Mouse (Mus musculus) liver, embryonic 16.5 days (tissue): ENCODE measurements around the gene Ydjc. TPM values are rescaled to one million over a fixed set of nuclear protein-coding genes. Genes with fewer than 3 reads are reported as not detected.
A peak's percentile ranks its signal among the peaks of the same experiment; 100 is the strongest.

Experiments used
- ATAC-seq: fragments of 200-750 bp; cut with Nextera tagmentation; 2 replicates; pipeline ENCODE4 v1.8.0; 2017; ENCODE audit warnings: low read depth, mild to moderate bottlenecking, moderate number of reproducible peaks, moderate library complexity
- H3K27ac ChIP-seq: fragments of 300-500 bp; sonication (generic); 2 replicates; pipeline ENCODE4 v1.5.1; 2014; ENCODE audit warnings: mild to moderate bottlenecking, low read length
- H3K27me3 ChIP-seq: fragments of 300-500 bp; sonication (generic); 2 replicates; pipeline ENCODE4 v1.6.1; 2014; ENCODE audit warnings: low read depth, low read length, mixed read lengths; ENCODE audit not compliant: control insufficient read depth, insufficient read depth
- H3K36me3 ChIP-seq: fragments of 300-500 bp; sonication (generic); 2 replicates; pipeline ENCODE4 v1.6.1; 2014; ENCODE audit warnings: mild to moderate bottlenecking; ENCODE audit not compliant: control insufficient read depth, insufficient read depth
- H3K4me1 ChIP-seq: fragments of 300-500 bp; sonication (generic); 2 replicates; pipeline ENCODE4 v1.6.1; 2014; ENCODE audit warnings: low read depth, low read length, mixed read lengths; ENCODE audit not compliant: control insufficient read depth
- H3K4me2 ChIP-seq: fragments of 300-500 bp; sonication (generic); 2 replicates; pipeline ENCODE4 v1.6.1; 2014; ENCODE audit warnings: low read depth, low read length, mixed read lengths
- H3K4me3 ChIP-seq: fragments of 300-500 bp; sonication (generic); 2 replicates; pipeline ENCODE4 v1.5.1; 2014; ENCODE audit warnings: low read depth, mild to moderate bottlenecking, low read length
- H3K9ac ChIP-seq: fragments of 300-500 bp; sonication (generic); 2 replicates; pipeline ENCODE4 v1.6.1; 2014; ENCODE audit warnings: low read depth, low read length
- H3K9me3 ChIP-seq: fragments of 300-500 bp; sonication (generic); replicated peaks from 2 replicates; pipeline ENCODE4 v1.6.1; 2016; ENCODE audit warnings: low read length; ENCODE audit not compliant: control insufficient read depth
- WGBS: fragments of 180-500 bp; shearing (Covaris S2); extraction: QIAGEN DNeasy Blood & Tissue Kit; methylation state at CpG from one replicate; pipeline ENCODE4 v1.1.7; 2014; ENCODE audit not compliant: insufficient replicate concordance; 5-methylcytosine and 5-hydroxymethylcytosine counted together
- polyA plus RNA-seq: library from polyadenylated mRNA; unstranded; fragments of >200 nt; fragmentation: Nextera tagmentation; extraction: Ambion mirVana; gene quantifications from 2 replicates; pipeline ENCODE4 v1.2.1, GENCODE M21; 2015

Gene Ydjc
- polyA plus RNA-seq, 1 experiment from 2014 or later = 5.6 TPM

GRCm38 (mm10) chr16:17179706-17180105, 35.3 kb downstream of the Ydjc start:
- Histone ChIP-seq H3K9ac (no peak overlapping the region), H3K27ac (no peak overlapping the region), H3K4me1 (peaks cover 7% of the 10 kb centered on the region), H3K27me3 (no peaks in the 10 kb centered on the region), H3K9me3 (no peaks in the 10 kb centered on the region), H3K36me3 (peaks cover 5% of the 10 kb centered on the region), H3K4me2 (no peak overlapping the region), H3K4me3 (no peak overlapping the region)
- 67% methylated on average over 3 of the region's 3 CpGs for WGBS
- ATAC-seq = no peak

GRCm38 (mm10) chr16:17181382-17181781, 37.0 kb downstream of the Ydjc start:
- no peak overlapping the region for H3K9ac ChIP-seq
- peak; percentile 67 for ATAC-seq
- WGBS = 49% methylated on average over 4 of the region's 4 CpGs
- peak overlapping the region; percentile 57 for H3K27ac ChIP-seq
- H3K4me3 ChIP-seq = no peak overlapping the region
- H3K4me2 ChIP-seq = peak overlapping the region; percentile 12; the same call in 1 of the 2 replicates
- no peaks in the 10 kb centered on the region for H3K9me3 ChIP-seq
- H3K4me1 ChIP-seq = peaks cover 7% of the 10 kb centered on the region
- no peaks in the 10 kb centered on the region for H3K27me3 ChIP-seq
- no peaks in the 10 kb centered on the region for H3K36me3 ChIP-seq

- no peaks in the 10 kb centered on the region for H3K9me3 ChIP-seq
- no peak overlapping the region for H3K4me3 ChIP-seq
- no peak; the same call in 1 of the 2 replicates for ATAC-seq
- H3K4me2 ChIP-seq = no peak overlapping the region
- peaks cover 5% of the 10 kb centered on the region for H3K4me1 ChIP-seq
- H3K27ac ChIP-seq = peak overlapping the region; percentile 57
- no peaks in the 10 kb centered on the region for H3K36me3 ChIP-seq
- H3K27me3 ChIP-seq = no peaks in the 10 kb centered on the region
- WGBS = 55% methylated on average over 2 of the region's 2 CpGs
- no peak overlapping the region for H3K9ac ChIP-seq
Observed at GRCm38 (mm10) chr16:17182136-17182535, 37.7 kb downstream of the Ydjc start.

GRCm38 (mm10) chr16:17183003-17183402, 38.6 kb downstream of the Ydjc start:
- Histone ChIP-seq H3K27me3 (no peaks in the 10 kb centered on the region), H3K9me3 (no peaks in the 10 kb centered on the region), H3K27ac (no peak overlapping the region), H3K4me3 (no peak overlapping the region), H3K36me3 (no peaks in the 10 kb centered on the region), H3K4me2 (no peak overlapping the region), H3K9ac (no peak overlapping the region), H3K4me1 (peaks cover 5% of the 10 kb centered on the region)
- no peak for ATAC-seq
- WGBS = 80% methylated on average over 3 of the region's 3 CpGs

- Histone ChIP-seq H3K4me3 (no peak overlapping the region), H3K27me3 (no peaks in the 10 kb centered on the region), H3K4me2 (no peak overlapping the region), H3K27ac (no peak overlapping the region), H3K4me1 (peaks cover 5% of the 10 kb centered on the region), H3K9me3 (no peaks in the 10 kb centered on the region), H3K9ac (no peak overlapping the region), H3K36me3 (no peaks in the 10 kb centered on the region)
- ATAC-seq = no peak
Observed at GRCm38 (mm10) chr16:17185475-17185874, 41.1 kb downstream of the Ydjc start.

DNA sequence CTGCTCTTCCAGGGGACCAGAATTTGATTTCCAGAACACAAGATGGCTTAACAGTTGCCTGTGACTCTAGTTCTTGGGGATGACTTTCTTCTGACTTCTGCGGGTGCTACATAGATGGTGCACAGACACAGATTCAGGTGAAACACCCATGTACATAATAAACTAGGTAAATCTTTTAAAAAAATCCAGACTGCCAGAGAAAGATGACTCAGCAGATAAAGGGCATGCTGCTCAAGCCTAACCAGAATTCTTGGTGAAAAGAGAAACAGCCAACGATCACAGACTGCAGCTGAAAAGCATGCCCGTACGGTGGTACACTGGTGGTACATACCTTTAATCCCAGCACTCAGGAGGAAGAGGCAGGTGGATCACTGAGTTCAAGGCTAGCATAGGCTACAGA, 49.4 kb downstream of the Ydjc start:
- WGBS = 82% methylated on average over 4 of the region's 4 CpGs
- ATAC-seq = no peak
- Histone ChIP-seq H3K4me2 (no peak overlapping the region), H3K4me1 (peaks cover 2% of the 10 kb centered on the region; the same call in 1 of the 2 replicates), H3K27ac (no peak overlapping the region), H3K36me3 (no peaks in the 10 kb centered on the region; the same call in 1 of the 2 replicates), H3K9ac (no peak overlapping the region), H3K9me3 (no peaks in the 10 kb centered on the region), H3K27me3 (no peaks in the 10 kb centered on the region), H3K4me3 (no peak overlapping the region)

- Histone ChIP-seq H3K4me2 (peak overlapping the region; percentile 83), H3K9me3 (no peaks in the 10 kb centered on the region), H3K4me1 (peaks cover 20% of the 10 kb centered on the region), H3K27me3 (no peaks in the 10 kb centered on the region), H3K4me3 (peak overlapping the region; percentile 99), H3K36me3 (no peaks in the 10 kb centered on the region), H3K9ac (peak overlapping the region; percentile 100), H3K27ac (peak overlapping the region; percentile 81)
- under 1% methylated on average over 24 of the region's 24 CpGs for WGBS
- peak; percentile 11; the same call in 1 of the 2 replicates for ATAC-seq
Observed at GRCm38 (mm10) chr16:17200121-17200952, 55.9 kb downstream of the Ydjc start.

DNA sequence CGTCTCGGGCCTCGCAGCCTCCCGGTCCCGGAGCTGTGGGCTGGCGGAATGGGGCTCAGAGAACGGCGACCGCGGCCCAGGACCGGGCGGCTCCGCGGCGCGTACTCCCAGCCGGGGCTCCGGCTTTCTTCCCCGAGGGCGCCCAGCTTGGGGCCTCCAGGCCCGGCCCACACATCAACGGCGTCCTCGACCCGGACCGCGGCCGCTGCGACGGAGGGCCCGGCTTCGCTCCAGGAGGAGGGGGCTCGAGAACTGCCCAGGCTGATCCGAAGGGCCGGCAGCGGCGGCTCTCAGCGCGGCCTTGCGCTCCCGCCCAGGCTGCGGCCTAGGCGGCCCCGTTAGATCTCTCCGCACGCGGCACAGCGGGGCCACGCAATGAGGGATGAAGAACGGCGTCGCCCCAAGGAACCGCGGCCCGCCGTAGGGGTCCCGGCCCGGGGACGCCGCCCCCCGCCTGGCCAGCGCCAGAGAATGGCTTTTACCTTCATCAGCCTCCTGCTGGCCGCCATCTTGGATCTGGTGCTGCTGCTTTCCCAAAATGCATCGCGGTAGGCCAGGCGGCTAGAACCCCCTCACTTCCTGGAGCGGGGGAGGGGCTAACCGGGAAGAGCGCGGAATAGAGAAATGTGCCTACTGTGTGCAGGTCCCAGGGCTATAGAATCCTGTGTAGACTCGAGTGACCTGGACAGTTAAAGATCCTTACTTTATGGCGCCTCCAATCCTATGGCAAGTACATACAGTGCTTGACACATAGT, 56.7 kb downstream of the Ydjc start:
- H3K4me2 ChIP-seq = peak overlapping the region; percentile 83
- H3K4me3 ChIP-seq = peak overlapping the region; percentile 99
- peak overlapping the region; percentile 100 for H3K9ac ChIP-seq
- H3K9me3 ChIP-seq = no peaks in the 10 kb centered on the region
- H3K27me3 ChIP-seq = no peaks in the 10 kb centered on the region
- peaks cover 20% of the 10 kb centered on the region for H3K4me1 ChIP-seq
- peak; percentile 86 for ATAC-seq
- WGBS = under 1% methylated on average over 71 of the region's 72 CpGs
- peak overlapping the region; percentile 81 for H3K27ac ChIP-seq
- H3K36me3 ChIP-seq = no peaks in the 10 kb centered on the region

DNA sequence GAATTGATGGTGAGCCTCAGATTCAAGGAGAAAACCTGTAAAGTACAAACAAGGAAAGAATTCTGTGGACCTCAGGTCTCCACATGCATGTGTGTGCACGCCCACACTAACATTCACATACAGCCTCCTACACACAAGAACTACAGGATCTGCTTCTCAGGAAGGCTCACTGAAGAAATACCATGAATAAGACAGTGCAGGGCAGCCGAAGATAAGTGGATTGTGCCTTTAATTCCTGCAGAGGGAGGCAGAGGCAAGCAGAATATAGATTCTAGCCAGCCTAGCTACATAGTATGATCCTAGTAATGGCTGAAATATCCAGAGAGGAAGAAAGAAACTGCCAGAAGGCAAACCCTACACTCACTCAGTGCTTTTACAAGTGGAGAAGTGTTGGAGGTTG, 57.6 kb downstream of the Ydjc start:
- Histone ChIP-seq H3K27me3 (peaks cover 5% of the 10 kb centered on the region), H3K9me3 (no peaks in the 10 kb centered on the region), H3K9ac (no peak overlapping the region), H3K4me2 (no peak overlapping the region), H3K4me3 (no peak overlapping the region), H3K36me3 (no peaks in the 10 kb centered on the region), H3K4me1 (peaks cover 20% of the 10 kb centered on the region), H3K27ac (no peak overlapping the region)
- 44% methylated on average over 2 of the region's 2 CpGs for WGBS
- ATAC-seq = no peak
